Mouse (Mus musculus): Measurements from ENCODE around the gene Copz2.

Copz2 gene

DNA sequence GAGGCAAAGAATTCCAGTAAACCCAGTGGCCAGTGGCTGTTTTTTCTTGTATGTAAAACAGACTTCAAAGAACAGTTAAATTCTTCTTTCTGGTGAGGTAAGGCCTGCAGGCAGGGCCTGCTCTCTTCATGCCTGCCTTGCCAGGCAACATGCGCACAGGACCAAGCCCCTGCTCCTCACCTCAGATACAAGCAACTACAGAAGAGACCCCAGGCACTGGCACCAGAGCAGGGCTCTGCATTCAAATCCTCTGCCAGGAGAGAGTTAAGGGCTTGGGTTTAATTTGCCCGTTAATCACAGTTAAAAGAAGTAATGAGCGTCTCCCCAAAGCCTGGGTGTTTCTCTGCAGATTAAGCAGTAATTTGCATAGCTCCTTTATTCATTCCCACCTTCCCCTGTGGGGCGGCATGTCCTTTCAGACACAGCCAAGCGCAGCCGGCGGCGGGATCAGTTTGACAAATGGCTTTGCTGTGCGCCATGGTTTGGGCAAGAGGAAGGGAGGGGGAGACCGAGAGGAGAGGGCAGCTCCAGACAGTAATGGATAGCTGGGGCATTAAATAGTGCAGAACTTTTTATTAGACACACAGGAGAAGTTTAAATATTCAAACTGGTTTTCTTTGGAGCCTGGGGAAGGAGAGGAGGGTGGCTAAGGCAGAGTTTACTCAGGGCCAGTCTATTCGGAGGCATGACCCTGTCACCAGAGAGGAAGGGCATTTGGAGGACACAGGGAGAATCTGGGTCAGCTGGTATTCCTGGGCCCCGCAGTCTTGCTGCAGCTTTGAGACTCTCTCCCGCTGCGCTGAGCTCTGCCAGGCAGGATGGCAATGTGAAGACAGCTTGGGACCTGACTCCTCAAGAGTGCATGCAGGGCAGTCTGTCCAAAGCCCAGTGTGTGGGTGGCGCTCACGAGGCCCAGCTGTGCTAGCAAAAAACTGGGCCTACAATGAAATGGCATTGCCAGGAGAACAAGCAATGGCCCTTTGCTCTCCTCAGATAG lies 53.3 kb downstream of the Copz2 start:
- DNase-seq (ENCODE audit: low spot score in 2 of 2): no peak

DNA sequence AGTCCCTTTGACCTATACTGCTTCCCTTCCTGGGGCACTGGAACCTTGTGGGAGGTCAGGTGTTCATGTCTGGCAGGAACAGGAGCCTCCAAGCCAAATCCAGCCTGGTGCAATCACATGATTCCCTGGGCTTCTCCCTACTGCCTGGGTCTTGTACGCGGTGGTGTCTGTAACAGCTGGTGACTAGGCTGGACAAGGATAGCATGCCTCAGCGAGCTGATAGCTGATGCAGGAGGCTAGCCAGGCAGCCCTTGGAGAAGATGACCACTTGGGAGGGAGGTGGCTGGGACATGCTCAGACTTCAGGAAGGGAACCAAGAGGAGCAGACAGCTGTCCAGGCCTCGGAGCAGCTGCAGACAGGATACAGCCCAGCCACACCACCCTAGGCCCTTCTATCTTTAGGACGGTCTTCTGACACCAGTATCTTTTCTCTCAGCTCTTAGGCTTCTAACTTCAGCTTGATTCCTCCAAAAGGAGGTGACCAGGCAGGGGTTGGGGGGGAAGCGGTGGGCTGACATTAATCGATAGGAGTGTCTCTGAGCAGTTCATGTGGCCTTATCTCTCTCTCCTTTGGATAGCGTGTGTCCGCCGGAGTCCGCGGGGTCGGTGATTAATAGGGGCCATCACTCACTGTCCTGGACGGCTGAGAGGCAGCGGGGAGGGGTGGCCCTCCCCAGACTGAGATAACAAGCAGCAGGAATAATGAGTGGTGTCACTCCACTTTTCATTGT lies 56.9 kb downstream of the Copz2 start:
- DNase-seq (ENCODE audit: low spot score in 2 of 2): no peak

DNA sequence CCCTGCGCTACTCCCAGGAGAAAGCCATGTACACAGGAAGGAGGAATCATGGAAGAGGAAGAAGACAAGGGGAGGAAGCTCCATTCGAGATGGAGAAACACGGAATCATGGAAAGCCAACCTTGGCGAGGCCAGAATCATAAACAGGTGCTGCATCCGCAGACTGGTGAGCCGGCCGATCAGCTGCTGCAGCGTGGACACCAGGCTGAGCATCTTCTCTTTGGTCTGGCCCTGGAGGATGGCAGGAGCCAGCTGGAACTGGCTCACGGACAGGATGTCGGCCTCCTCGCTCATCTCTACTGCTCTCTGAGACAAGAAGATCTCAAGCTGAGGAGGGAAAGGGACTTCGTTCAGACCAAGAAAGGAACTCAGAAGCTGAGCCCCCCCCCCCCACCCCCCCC lies 58.9 kb downstream of the Copz2 start:
- DNase-seq (ENCODE audit: low spot score in 2 of 2): no peak

DNA sequence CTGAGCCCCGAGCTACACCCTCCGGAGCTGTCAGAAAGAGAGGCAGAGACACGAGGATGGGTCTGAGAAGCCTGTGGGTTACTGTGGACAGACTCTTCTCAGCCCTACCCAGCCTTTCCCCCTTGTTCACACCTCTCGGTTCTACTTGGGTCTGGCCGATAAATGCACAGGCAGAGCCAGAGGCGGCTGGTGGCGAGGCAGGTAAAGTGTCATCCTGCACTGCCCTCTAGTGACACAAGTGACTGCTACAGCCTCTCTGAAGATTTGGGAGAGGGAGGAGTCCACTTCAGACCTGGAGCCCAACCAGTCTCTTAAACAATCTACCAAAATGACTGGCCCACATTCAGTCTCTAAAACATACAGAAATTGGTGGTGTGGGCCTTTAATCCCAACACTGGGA lies 60.3 kb downstream of the Copz2 start:
- DNase-seq (ENCODE audit: low spot score in 2 of 2): peak; percentile 88 to 90
